Mouse (Mus musculus) forebrain, embryonic 16.5 days (tissue): ENCODE results near the gene Fyttd1. TPM values are rescaled to one million over a fixed set of nuclear protein-coding genes. Genes with fewer than 3 reads are reported as not detected.

Experiments
- ATAC-seq: fragments of 200-750 bp; cut with Nextera tagmentation; 2 replicates; pipeline ENCODE4 v1.8.0; 2017; ENCODE audit warnings: mild to moderate bottlenecking, moderate library complexity
- H3K27ac ChIP-seq: fragments of 300-500 bp; sonication (generic); 2 replicates; pipeline ENCODE4 v1.5.1; 2014; ENCODE audit warnings: low read length, control low read depth
- H3K27me3 ChIP-seq: fragments of 300-500 bp; sonication (generic); replicated peaks from 2 replicates; pipeline ENCODE4 v1.6.1; 2014; ENCODE audit warnings: low read length; ENCODE audit not compliant: control insufficient read depth, insufficient read depth
- H3K36me3 ChIP-seq: fragments of 300-500 bp; sonication (generic); 2 replicates; pipeline ENCODE4 v1.6.1; 2014; ENCODE audit not compliant: control insufficient read depth, insufficient read depth
- H3K4me1 ChIP-seq: fragments of 300-500 bp; sonication (generic); replicated peaks from 2 replicates; pipeline ENCODE4 v1.6.1; 2014; ENCODE audit warnings: low read length; ENCODE audit not compliant: control insufficient read depth, insufficient read depth
- H3K4me2 ChIP-seq: fragments of 300-500 bp; sonication (generic); 2 replicates; pipeline ENCODE4 v1.6.1; 2014; ENCODE audit warnings: mild to moderate bottlenecking, low read length, control low read depth
- H3K4me3 ChIP-seq: fragments of 300-500 bp; sonication (generic); replicated peaks from 2 replicates; pipeline ENCODE4 v1.5.1; 2014; ENCODE audit warnings: mild to moderate bottlenecking, low read length, control low read depth
- H3K9ac ChIP-seq: fragments of 300-500 bp; sonication (generic); replicated peaks from 2 replicates; pipeline ENCODE4 v1.6.1; 2014; ENCODE audit warnings: low read depth, low read length, control low read depth
- H3K9me3 ChIP-seq: fragments of 300-500 bp; sonication (generic); 2 replicates; pipeline ENCODE4 v1.6.1; 2016; ENCODE audit warnings: low read length; ENCODE audit not compliant: control insufficient read depth
- WGBS: fragments of 180-500 bp; shearing (Covaris S2); extraction: QIAGEN DNeasy Blood & Tissue Kit; methylation state at CpG from one replicate; pipeline ENCODE4 v1.1.7; 2014; 5-methylcytosine and 5-hydroxymethylcytosine counted together
- polyA plus RNA-seq: library from polyadenylated mRNA; unstranded; fragments of >200 nt; fragmentation: Nextera tagmentation; extraction: Ambion mirVana; gene quantifications from 2 replicates; pipeline ENCODE4 v1.2.1, GENCODE M21; 2015

The Fyttd1 gene
- polyA plus RNA-seq, 1 experiment from 2014 or later, result 119 TPM

DNA sequence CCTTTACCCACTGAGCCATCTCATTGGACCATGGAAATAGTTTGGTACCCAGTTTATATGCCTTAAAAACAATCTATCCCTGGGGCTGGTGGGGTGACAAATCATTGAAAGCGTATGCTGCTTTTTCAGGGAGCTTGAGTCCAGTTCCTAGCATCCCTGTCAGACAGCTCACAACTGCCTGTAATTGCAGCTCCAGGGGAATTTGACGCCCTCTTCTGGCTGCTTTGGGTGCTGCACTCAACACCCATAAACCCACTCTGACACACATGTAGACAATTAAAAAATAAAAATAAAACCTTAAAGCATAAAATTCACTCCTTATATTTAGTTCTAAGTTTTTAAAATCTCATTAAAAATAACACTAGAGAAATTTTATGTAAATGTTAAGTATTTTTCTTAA, 73.8 kb downstream of the Fyttd1 start:
- no peaks in the 10 kb centered on the region; the same call in 1 of the 2 replicates for H3K4me1 ChIP-seq
- peaks cover 2% of the 10 kb centered on the region; the same call in 1 of the 2 replicates for H3K36me3 ChIP-seq
- H3K27ac ChIP-seq, result no peak overlapping the region
- WGBS, result 91% methylated on average over 2 of the region's 2 CpGs
- no peaks in the 10 kb centered on the region for H3K9me3 ChIP-seq
- H3K4me3 ChIP-seq, result no peak overlapping the region
- no peak for ATAC-seq
- no peaks in the 10 kb centered on the region for H3K27me3 ChIP-seq
- H3K9ac ChIP-seq, result no peak overlapping the region
- no peak overlapping the region for H3K4me2 ChIP-seq

DNA sequence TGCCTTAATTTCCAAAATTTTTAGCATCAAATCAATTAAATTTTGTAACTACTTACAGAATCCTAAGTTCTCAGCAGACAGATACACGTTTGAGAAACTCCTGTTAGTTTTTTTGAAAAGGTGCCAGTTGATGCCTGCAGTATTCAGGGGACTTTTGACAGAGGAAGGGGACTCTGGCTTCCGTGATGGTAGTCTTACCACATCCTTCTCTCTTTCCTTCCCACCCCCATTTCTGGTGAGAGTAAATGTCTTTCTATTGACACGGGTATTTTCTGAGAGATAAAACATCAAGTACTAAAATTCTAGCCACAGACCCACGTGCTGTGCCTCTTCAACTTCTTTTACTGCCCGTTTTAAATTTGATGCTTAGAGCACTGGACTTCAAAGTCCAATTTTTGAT, 76.5 kb downstream of the Fyttd1 start:
- Histone ChIP-seq H3K27ac (no peak overlapping the region), H3K27me3 (no peaks in the 10 kb centered on the region), H3K9me3 (no peaks in the 10 kb centered on the region), H3K4me2 (no peak overlapping the region), H3K4me3 (no peak overlapping the region), H3K9ac (no peak overlapping the region), H3K36me3 (peaks cover 2% of the 10 kb centered on the region; the same call in 1 of the 2 replicates), H3K4me1 (no peaks in the 10 kb centered on the region)
- 88% methylated on average over 5 of the region's 5 CpGs for WGBS
- no peak for ATAC-seq

GRCm38 (mm10) chr16:32954304-32954703, 77.0 kb downstream of the Fyttd1 start:
- Histone ChIP-seq H3K36me3 (peaks cover 2% of the 10 kb centered on the region; the same call in 1 of the 2 replicates), H3K4me2 (no peak overlapping the region), H3K4me3 (no peak overlapping the region), H3K4me1 (no peaks in the 10 kb centered on the region), H3K9ac (no peak overlapping the region), H3K27me3 (no peaks in the 10 kb centered on the region), H3K27ac (no peak overlapping the region), H3K9me3 (no peaks in the 10 kb centered on the region)
- ATAC-seq, result no peak
- WGBS, result 75% methylated on average over 6 of the region's 6 CpGs

GRCm38 (mm10) chr16:32956889-32957288, 79.6 kb downstream of the Fyttd1 start:
- Histone ChIP-seq H3K27me3 (no peaks in the 10 kb centered on the region), H3K4me3 (no peak overlapping the region), H3K9me3 (no peaks in the 10 kb centered on the region), H3K4me1 (no peaks in the 10 kb centered on the region), H3K27ac (no peak overlapping the region), H3K36me3 (peaks cover 10% of the 10 kb centered on the region), H3K4me2 (no peak overlapping the region), H3K9ac (no peak overlapping the region)
- no peak for ATAC-seq
- 73% methylated on average over 5 of the region's 5 CpGs for WGBS

Other genes starting within 250 kb of the Fyttd1 start
- gene Tnk2, start 233.6 kb upstream of the Fyttd1 start, polyA plus RNA-seq, result 15.0 and 21.9 TPM in 2 replicates
- gene Muc4, start 141.6 kb upstream of the Fyttd1 start, polyA plus RNA-seq, result not detected in 2 replicates
- not detected in 2 replicates for gene Muc20, start 80.1 kb upstream of the Fyttd1 start, polyA plus RNA-seq
- gene Smbd1, start 67.0 kb upstream of the Fyttd1 start, polyA plus RNA-seq, result not detected in 2 replicates
- gene Rubcn, start 266 bp downstream of the Fyttd1 start, polyA plus RNA-seq, result 38.6 and 40.4 TPM in 2 replicates
- 39.0 and 44.7 TPM in 2 replicates for gene Lrch3, start 36.6 kb downstream of the Fyttd1 start, polyA plus RNA-seq
- 3.9 and 4.7 TPM in 2 replicates for gene Iqcg, start 178.7 kb downstream of the Fyttd1 start, polyA plus RNA-seq
- 455 and 506 TPM in 2 replicates for gene Rpl35a, start 179.0 kb downstream of the Fyttd1 start, polyA plus RNA-seq
- 3.4 and 4.5 TPM in 2 replicates for gene Lmln, start 185.0 kb downstream of the Fyttd1 start, polyA plus RNA-seq